ENCODE assay signal across 8 mouse cellular contexts in the genomic region with DNA sequence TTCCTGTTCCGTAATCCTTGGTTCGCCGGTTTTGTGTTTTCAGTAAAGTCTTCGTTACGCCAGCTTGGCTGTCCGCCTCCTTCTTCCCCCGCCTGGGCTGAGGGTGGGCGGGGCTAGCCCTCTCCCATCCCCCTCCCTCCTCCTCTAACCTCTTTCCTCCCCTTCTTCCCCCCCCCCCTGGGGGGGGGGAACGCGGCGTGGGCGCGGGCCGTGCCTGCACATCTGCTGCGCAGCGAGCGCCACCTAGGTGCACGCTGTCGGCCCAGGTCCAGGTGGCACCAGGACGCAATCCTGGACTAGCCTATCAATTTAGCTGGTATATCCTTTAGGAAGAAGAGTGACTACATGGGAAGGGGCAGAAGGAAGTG. TPM values are rescaled to one million over a fixed set of nuclear protein-coding genes. Genes with fewer than 3 reads are reported as not detected.
DNase-seq lines count a peak whose midpoint lies in the region; ATAC-seq lines count a peak whose summit lies in the region.

No protein-coding gene starts in this region.

- no peaks in the 10 kb centered on the region for H3K9me3 ChIP-seq in intestine, embryonic 14.5 days (ENCODE audit: control insufficient read depth, low read length)

- peak overlapping the region; percentile 100 for H3K9ac ChIP-seq in intestine, embryonic 14.5 days (ENCODE audit: low read length)

- ATAC-seq in intestine, embryonic 14.5 days (replicated peaks; ENCODE audit: low FRiP score, low TSS enrichment, low read depth): no peak
- peak; percentile 9 for ATAC-seq in megakaryocyte-erythroid progenitor cell, adult 5-6 weeks (replicated peaks; ENCODE audit: low FRiP score, low TSS enrichment, poor library complexity, severe bottlenecking)

- 0% methylated on average over 20 of the region's 20 CpGs for WGBS in intestine, embryonic 14.5 days

- H3K4me2 ChIP-seq in intestine, embryonic 14.5 days (ENCODE audit: low read length): peak overlapping the region; percentile 63

- no peaks in the 10 kb centered on the region for H3K27me3 ChIP-seq in intestine, embryonic 14.5 days (replicated peaks; ENCODE audit: control insufficient read depth, insufficient read depth, low read length)

- intact Hi-C loops in left cerebral cortex, postnatal 14 days (cut with DNase I): loop anchor here (1.0 to 10.0 kb wide), 2 partner anchors 27 to 54 kb away; a partner anchor contains a TSS

- H3K4me3 ChIP-seq in intestine, embryonic 14.5 days (ENCODE audit: low read depth, low read length): peak overlapping the region; percentile 98

- peak overlapping the region; percentile 99 for H3K27ac ChIP-seq in intestine, embryonic 14.5 days (ENCODE audit: low read depth)

- peaks cover 13% of the 10 kb centered on the region; the same call in 1 of the 2 replicates for H3K36me3 ChIP-seq in intestine, embryonic 14.5 days (ENCODE audit: control insufficient read depth, insufficient read depth, low read length)

- peaks cover 34% of the 10 kb centered on the region for H3K4me1 ChIP-seq in intestine, embryonic 14.5 days (replicated peaks; ENCODE audit: control insufficient read depth, insufficient read depth, low read length)

- DNase-seq in adrenal gland, adult (ENCODE audit: inconsistent age in 2 of 2, low spot score in 1 of 2): peak; percentile 93 to 97
- peak; percentile 96 for DNase-seq in embryo, embryonic 11 days
- DNase-seq in gastrocnemius, postnatal 25 days: peak; percentile 93
- DNase-seq in intestine, embryonic 14.5 days (ENCODE audit: low spot score): peak; percentile 97
- peak; percentile 88 to 91 for DNase-seq in left cerebral cortex, postnatal 14 days (ENCODE audit: low spot score in 2 of 2)
- DNase-seq in right cerebral cortex, postnatal 25 days: peak; percentile 86
- DNase-seq in urinary bladder, postnatal 36 days (ENCODE audit: low spot score in 2 of 2): peak; percentile 84 to 92

RNA-seq across cellular contexts. Expression of a gene that starts 1.8 kb away (rescaled TPM):
- total RNA-seq in gastrocnemius, postnatal 25 days (2021): 10 to 100 TPM; 54.5 to 68.6 TPM
- 94.0 and 114 TPM in 2 replicates for polyA plus RNA-seq in intestine, embryonic 14.5 days (2014; fragmentation: Nextera tagmentation; extraction: Ambion mirVana)
- 100 to 1,000 TPM; 165 to 193 TPM for total RNA-seq in left cerebral cortex, postnatal 14 days (2021)
- 18.8 and 34.4 TPM in 2 replicates for total RNA-seq in megakaryocyte-erythroid progenitor cell, adult 5-6 weeks (2014; fragmentation: Nextera tagmentation)
- 44.8 and 48.7 TPM in 2 replicates for total RNA-seq in megakaryocyte-erythroid progenitor cell, adult 5-6 weeks (2017)

RNA-seq across cellular contexts. Expression of a gene that starts 2.7 kb away (rescaled TPM):
- not detected for total RNA-seq in gastrocnemius, postnatal 25 days (2021)
- polyA plus RNA-seq in intestine, embryonic 14.5 days (2014; fragmentation: Nextera tagmentation; extraction: Ambion mirVana): 0.05 TPM in 2 replicates
- under 1 TPM in 1 of 2 experiments, not detected in 1; 0.08 TPM for total RNA-seq in left cerebral cortex, postnatal 14 days (2021)
- total RNA-seq in megakaryocyte-erythroid progenitor cell, adult 5-6 weeks (2014; fragmentation: Nextera tagmentation): not detected in 2 replicates
- not detected in 2 replicates for total RNA-seq in megakaryocyte-erythroid progenitor cell, adult 5-6 weeks (2017)

RNA-seq across cellular contexts. Expression of a gene that starts 17.8 kb away (rescaled TPM):
- total RNA-seq in gastrocnemius, postnatal 25 days (2021): not detected
- polyA plus RNA-seq in intestine, embryonic 14.5 days (2014; fragmentation: Nextera tagmentation; extraction: Ambion mirVana): 0.67 and 0.88 TPM in 2 replicates
- not detected for total RNA-seq in left cerebral cortex, postnatal 14 days (2021)
- not detected in 2 replicates for total RNA-seq in megakaryocyte-erythroid progenitor cell, adult 5-6 weeks (2014; fragmentation: Nextera tagmentation)
- total RNA-seq in megakaryocyte-erythroid progenitor cell, adult 5-6 weeks (2017): not detected in 2 replicates

RNA-seq across cellular contexts. Expression of a gene that starts 23.0 kb away (rescaled TPM):
- 1 to 10 TPM; 1.6 to 2.3 TPM for total RNA-seq in gastrocnemius, postnatal 25 days (2021)
- 0.39 and 0.42 TPM in 2 replicates for polyA plus RNA-seq in intestine, embryonic 14.5 days (2014; fragmentation: Nextera tagmentation; extraction: Ambion mirVana)
- total RNA-seq in left cerebral cortex, postnatal 14 days (2021): 1 to 10 TPM; 1.0 to 1.7 TPM
- total RNA-seq in megakaryocyte-erythroid progenitor cell, adult 5-6 weeks (2014; fragmentation: Nextera tagmentation): 0.28 TPM in 1 of 2 replicates, not detected in the other
- not detected in 2 replicates for total RNA-seq in megakaryocyte-erythroid progenitor cell, adult 5-6 weeks (2017)

RNA-seq across cellular contexts. Expression of a gene that starts 27.5 kb away (rescaled TPM):
- total RNA-seq in gastrocnemius, postnatal 25 days (2021): 10 to 100 TPM; 57.7 to 66.0 TPM
- 290 and 307 TPM in 2 replicates for polyA plus RNA-seq in intestine, embryonic 14.5 days (2014; fragmentation: Nextera tagmentation; extraction: Ambion mirVana)
- 10 to 100 TPM; 64.3 to 69.7 TPM for total RNA-seq in left cerebral cortex, postnatal 14 days (2021)
- 286 and 287 TPM in 2 replicates for total RNA-seq in megakaryocyte-erythroid progenitor cell, adult 5-6 weeks (2014; fragmentation: Nextera tagmentation)
- 240 and 290 TPM in 2 replicates for total RNA-seq in megakaryocyte-erythroid progenitor cell, adult 5-6 weeks (2017)
